Mouse (Mus musculus) lung, embryonic 15.5 days (tissue): ENCODE measurements around the gene Immp1l. TPM values are rescaled to one million over a fixed set of nuclear protein-coding genes. Genes with fewer than 3 reads are reported as not detected.

Experiments used
- microRNA-seq: library from miRNA; unstranded; fragments of <30 nt; microRNA quantifications from one replicate; pipeline ENCODE4, GENCODE M21; 2016
- polyA plus RNA-seq: library from polyadenylated mRNA; unstranded; fragments of >200 nt; fragmentation: Nextera tagmentation; extraction: Ambion mirVana; gene quantifications from 2 replicates; pipeline ENCODE4 v1.2.1, GENCODE M21; 2015

The Immp1l gene
- polyA plus RNA-seq, 1 experiment from 2014 or later = 125 TPM

Small RNA genes within 50 kb of the gene (microRNA-seq; reads per million reads assigned to microRNA genes)
- not detected for gene Gm22002

Other genes with a start within 250 kb of the Immp1l start
- not detected in 2 replicates for gene Pax6, start 235.7 kb upstream of the Immp1l start, polyA plus RNA-seq
- gene Elp4, start 74 bp upstream of the Immp1l start, polyA plus RNA-seq = 45.3 and 45.8 TPM in 2 replicates
- gene Dnajc24, start 98.9 kb downstream of the Immp1l start, polyA plus RNA-seq = 35.1 and 37.2 TPM in 2 replicates